Mouse (Mus musculus) urinary bladder, postnatal 14 days (tissue): ENCODE data around the gene Gm12845.
A peak's percentile ranks its signal among the peaks of the same experiment; 100 is the strongest.
"Not testable (repeated sequence)": the region's sequence is repeated elsewhere in the genome, so short reads cannot be mapped to it uniquely, and the experiment has no call there.

Source experiments
- DNase-seq: peaks from one replicate; pipeline ENCODE4 v3.0.0; 2021; ENCODE audit warnings: low spot score

The Gm12845 gene

GRCm38 (mm10) chr4:117724112-117724511, at the start of gene Gm12845:
Gene Gm12845, plus strand, starts transcription at chr4:117724412.
- DNase-seq = no peak

GRCm38 (mm10) chr4:117676903-117677302, 47.3 kb upstream of the Gm12845 start:
- peak; percentile 81 for DNase-seq

GRCm38 (mm10) chr4:117680963-117681362, 43.2 kb upstream of the Gm12845 start:
- no peak for DNase-seq

- peak; percentile 74 for DNase-seq
Measured at GRCm38 (mm10) chr4:117681931-117682461, 42.2 kb upstream of the Gm12845 start, which contains the start of gene Dmap1. Gene Dmap1, minus strand, starts transcription at chr4:117682273.

GRCm38 (mm10) chr4:117682463-117682862, 41.7 kb upstream of the Gm12845 start:
- no peak for DNase-seq

GRCm38 (mm10) chr4:117683048-117683768, 41.0 kb upstream of the Gm12845 start:
- DNase-seq = no peak

- DNase-seq = no peak
Measured at GRCm38 (mm10) chr4:117686354-117686753, 37.9 kb upstream of the Gm12845 start.

GRCm38 (mm10) chr4:117705361-117705760, 18.9 kb upstream of the Gm12845 start:
- DNase-seq = peak; percentile 44

GRCm38 (mm10) chr4:117708780-117709550, 15.2 kb upstream of the Gm12845 start:
- no peak for DNase-seq

- no peak for DNase-seq
Measured at GRCm38 (mm10) chr4:117712314-117712713, 11.9 kb upstream of the Gm12845 start.

GRCm38 (mm10) chr4:117713303-117714098, 10.7 kb upstream of the Gm12845 start:
- DNase-seq = no peak

GRCm38 (mm10) chr4:117731926-117732325, 7.7 kb downstream of the Gm12845 start:
- peak; percentile 20 for DNase-seq

- peak; percentile 34 for DNase-seq
Measured at GRCm38 (mm10) chr4:117737559-117737958, 13.3 kb downstream of the Gm12845 start.

- DNase-seq = not testable (repeated sequence)
Measured at GRCm38 (mm10) chr4:117752469-117752868, 28.3 kb downstream of the Gm12845 start.

- DNase-seq = no peak
Measured at GRCm38 (mm10) chr4:117760151-117760550, 35.9 kb downstream of the Gm12845 start.

GRCm38 (mm10) chr4:117765416-117765815, 41.2 kb downstream of the Gm12845 start, which contains the start of gene Klf17:
Gene Klf17, minus strand, starts transcription at chr4:117765648.
- no peak for DNase-seq

GRCm38 (mm10) chr4:117770935-117771334, 46.7 kb downstream of the Gm12845 start:
- peak; percentile 73 for DNase-seq

GRCm38 (mm10) chr4:117772960-117773359, 48.7 kb downstream of the Gm12845 start:
- no peak for DNase-seq
